Comparison of ENCODE assay signal across 8 mouse cellular contexts in the genomic region with DNA sequence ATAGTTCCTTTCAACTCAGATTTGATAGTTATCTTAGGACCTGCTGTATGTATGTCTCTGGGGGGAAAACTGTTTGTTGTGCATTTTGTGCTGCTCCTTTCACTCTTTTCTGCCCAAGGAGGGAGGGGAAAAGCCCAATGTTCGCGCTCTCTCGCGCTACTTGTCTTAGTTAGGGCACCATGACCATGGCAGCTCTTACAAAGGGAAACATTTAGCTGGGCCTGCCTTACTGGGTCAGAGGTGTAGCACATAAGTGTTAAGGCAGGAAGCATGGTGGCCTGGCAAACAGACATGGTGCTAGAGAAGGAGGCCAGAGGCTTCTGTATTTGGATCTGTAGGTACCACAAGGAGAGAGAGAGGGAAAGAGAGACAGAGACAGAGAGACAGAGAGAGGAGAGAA. TPM values are rescaled to one million over a fixed set of nuclear protein-coding genes. Genes with fewer than 3 reads are reported as not detected.
DNase-seq lines count a peak whose midpoint lies in the region; ATAC-seq and TF ChIP-seq lines count a peak whose summit lies in the region.

No protein-coding gene starts in this region.

- no peaks in the 10 kb centered on the region for H3K27me3 ChIP-seq in heart, embryonic 15.5 days
- no peaks in the 10 kb centered on the region for H3K27me3 ChIP-seq in hindbrain, embryonic 13.5 days
- H3K27me3 ChIP-seq in midbrain, embryonic 14.5 days (ENCODE audit: control insufficient read depth, insufficient read depth, low read length) = no peaks in the 10 kb centered on the region

- H3K4me1 ChIP-seq in heart, embryonic 15.5 days (replicated peaks) = peaks cover 30% of the 10 kb centered on the region
- H3K4me1 ChIP-seq in bone marrow, adult 2 months (ENCODE audit: control insufficient read depth, insufficient read depth, low read length) = peaks cover 4% of the 10 kb centered on the region
- H3K4me1 ChIP-seq in hindbrain, embryonic 13.5 days (replicated peaks) = peaks cover 44% of the 10 kb centered on the region
- peaks cover 31% of the 10 kb centered on the region for H3K4me1 ChIP-seq in midbrain, embryonic 14.5 days (ENCODE audit: control insufficient read depth, insufficient read depth, low read length)

- no peaks in the 10 kb centered on the region for H3K9me3 ChIP-seq in heart, embryonic 15.5 days (replicated peaks)
- H3K9me3 ChIP-seq in hindbrain, embryonic 13.5 days = no peaks in the 10 kb centered on the region
- no peaks in the 10 kb centered on the region for H3K9me3 ChIP-seq in midbrain, embryonic 14.5 days (ENCODE audit: control insufficient read depth, low read length)

- no peak for DNase-seq in heart, adult 18-20 months
- DNase-seq in midbrain, embryonic 14.5 days = peak; percentile 24
- no peak for DNase-seq in spleen, postnatal 14 days (ENCODE audit: low spot score in 2 of 2)
- DNase-seq in cerebellum, postnatal 36 days = no peak
- DNase-seq in adrenal gland, postnatal 4 days (ENCODE audit: low spot score in 2 of 2) = no peak

- 80% methylated on average over 4 of the region's 4 CpGs for WGBS in heart, embryonic 15.5 days
- 74% methylated on average over 4 of the region's 4 CpGs for WGBS in bone marrow, adult 2 months
- WGBS in hindbrain, embryonic 13.5 days = 53% methylated on average over 4 of the region's 4 CpGs
- whole genome bisulfite sequencing in midbrain, embryonic 14.5 days = 55% methylated on average over 4 of the region's 4 CpGs

- no peaks in the 10 kb centered on the region for H3K36me3 ChIP-seq in heart, embryonic 15.5 days
- no peaks in the 10 kb centered on the region for H3K36me3 ChIP-seq in hindbrain, embryonic 13.5 days
- no peaks in the 10 kb centered on the region for H3K36me3 ChIP-seq in midbrain, embryonic 14.5 days (ENCODE audit: control insufficient read depth, insufficient read depth, low read length)

- ATAC-seq in heart, embryonic 15.5 days (replicated peaks; ENCODE audit: insufficient number of reproducible peaks, insufficient read depth, low FRiP score, low read depth) = no peak
- ATAC-seq in hindbrain, embryonic 13.5 days (ENCODE audit: low FRiP score) = no peak
- no peak for ATAC-seq in midbrain, embryonic 14.5 days (ENCODE audit: low FRiP score, low TSS enrichment)

- peak overlapping the region; percentile 22 for H3K4me3 ChIP-seq in heart, embryonic 15.5 days
- H3K4me3 ChIP-seq in bone marrow, adult 2 months (replicated peaks; ENCODE audit: control insufficient read depth, low read depth, low read length) = peak overlapping the region; percentile 9
- H3K4me3 ChIP-seq in hindbrain, embryonic 13.5 days = peak overlapping the region; percentile 32
- H3K4me3 ChIP-seq in midbrain, embryonic 14.5 days (replicated peaks; ENCODE audit: low read depth, low read length) = peak overlapping the region; percentile 22

- no peak overlapping the region for H3K27ac ChIP-seq in heart, embryonic 15.5 days
- no peak overlapping the region for H3K27ac ChIP-seq in bone marrow, adult 2 months (ENCODE audit: control insufficient read depth, insufficient read depth, low read depth, low read length, poor library complexity)
- no peak overlapping the region for H3K27ac ChIP-seq in hindbrain, embryonic 13.5 days
- no peak overlapping the region for H3K27ac ChIP-seq in midbrain, embryonic 14.5 days (replicated peaks; ENCODE audit: low read depth, low read length)

- H3K4me2 ChIP-seq in heart, embryonic 15.5 days = peak overlapping the region; percentile 48
- H3K4me2 ChIP-seq in hindbrain, embryonic 13.5 days = peak overlapping the region; percentile 95
- H3K4me2 ChIP-seq in midbrain, embryonic 14.5 days (ENCODE audit: low read length) = peak overlapping the region; percentile 94

- H3K9ac ChIP-seq in heart, embryonic 15.5 days = 0 out of 2 replicates have a peak overlapping the region, but pooled peaks have one; percentile 0
- no peak overlapping the region for H3K9ac ChIP-seq in hindbrain, embryonic 13.5 days
- H3K9ac ChIP-seq in midbrain, embryonic 14.5 days (replicated peaks; ENCODE audit: low read length) = no peak overlapping the region

- TF ChIP-seq POLR2A in bone marrow, adult 2 months (IDR thresholded peaks at IDR 0.05; ENCODE audit: borderline replicate concordance, control insufficient read depth, low read depth, low read length) = no peak

- TF ChIP-seq CTCF in bone marrow, adult 2 months (IDR thresholded peaks at IDR 0.05; ENCODE audit: control insufficient read depth, insufficient read depth, low read length) = no peak

RNA-seq across cellular contexts. Expression of a gene that starts 4.7 kb away (rescaled TPM):
- 3.4 and 3.6 TPM in 2 replicates for polyA plus RNA-seq in heart, embryonic 15.5 days (2015; fragmentation: Nextera tagmentation; extraction: Ambion mirVana)
- 10 to 100 TPM; 30.8 to 33.9 TPM for total RNA-seq in heart, adult 18-20 months (2021)
- polyA plus RNA-seq in bone marrow, adult 2 months (2011; ENCODE audit: insufficient read depth, insufficient read length, low replicate concordance, missing spikeins) = 17.5 and 28.9 TPM in 2 replicates
- polyA plus RNA-seq in hindbrain, embryonic 13.5 days (2015; fragmentation: Nextera tagmentation; extraction: Ambion mirVana) = 5.4 and 6.6 TPM in 2 replicates
- 7.2 and 12.5 TPM in 2 replicates for polyA plus RNA-seq in midbrain, embryonic 14.5 days (2014; fragmentation: Nextera tagmentation; extraction: Ambion mirVana)
- 10 to 100 TPM; 54.7 to 58.2 TPM for total RNA-seq in adrenal gland, postnatal 4 days (2021)

RNA-seq across cellular contexts. Expression of a gene that starts 43.9 kb away (rescaled TPM):
- polyA plus RNA-seq in heart, embryonic 15.5 days (2015; fragmentation: Nextera tagmentation; extraction: Ambion mirVana) = 22.3 and 23.0 TPM in 2 replicates
- 100 to 1,000 TPM; 107 TPM for total RNA-seq in heart, adult 18-20 months (2021)
- polyA plus RNA-seq in bone marrow, adult 2 months (2011; ENCODE audit: insufficient read depth, insufficient read length, low replicate concordance, missing spikeins) = 12.3 and 19.1 TPM in 2 replicates
- polyA plus RNA-seq in hindbrain, embryonic 13.5 days (2015; fragmentation: Nextera tagmentation; extraction: Ambion mirVana) = 22.1 and 25.3 TPM in 2 replicates
- polyA plus RNA-seq in midbrain, embryonic 14.5 days (2014; fragmentation: Nextera tagmentation; extraction: Ambion mirVana) = 25.8 and 26.8 TPM in 2 replicates
- total RNA-seq in adrenal gland, postnatal 4 days (2021) = 100 to 1,000 TPM; 102 to 115 TPM
